Mouse (Mus musculus) spleen, adult 2 months (tissue): ENCODE measurements at regions not wholly inside any gene's neighbourhood (a gene's known extent, or its start where the extent isn't known, plus 50 kb on each side); places are given as distances from the start of the nearest gene placed in this dataset.

ENCODE experiments used
- DNase-seq, 2 experiments: peaks; one replicate each; pipeline versions ENCODE4 v3.0.0 to v3.0.0-alpha.2; 2012 to 2021; ENCODE audit warnings: low spot score in 2 of 2, low read depth in 1 of 2
- H3K27ac ChIP-seq: fragments of 200-500 bp; 2 replicates; pipeline ENCODE4 v1.5.1; 2012; ENCODE audit warnings: low read length, inconsistent platforms; ENCODE audit not compliant: insufficient read depth
- H3K27me3 ChIP-seq: fragments of 200-500 bp; 2 replicates; pipeline ENCODE4 v1.6.1; 2012; ENCODE audit warnings: mild to moderate bottlenecking, moderate library complexity, low read length, inconsistent platforms; ENCODE audit not compliant: control insufficient read depth, insufficient read depth
- H3K36me3 ChIP-seq: fragments of 200-500 bp; 2 replicates; pipeline ENCODE4 v1.6.1; 2012; ENCODE audit warnings: mild to moderate bottlenecking, low read length, inconsistent platforms; ENCODE audit not compliant: control insufficient read depth, insufficient read depth
- H3K4me1 ChIP-seq: fragments of 200-500 bp; 2 replicates; pipeline ENCODE4 v1.6.1; 2011; ENCODE audit warnings: inconsistent platforms; ENCODE audit not compliant: control insufficient read depth, insufficient read depth, insufficient read length
- H3K4me3 ChIP-seq: fragments of 200-500 bp; 2 replicates; pipeline ENCODE4 v1.5.1; 2011; ENCODE audit warnings: mild to moderate bottlenecking, inconsistent platforms; ENCODE audit not compliant: insufficient read depth, insufficient read length; ENCODE audit errors: extremely low read depth
- CTCF ChIP-seq: fragments of 200-500 bp; IDR thresholded peaks from 2 replicates; pipeline ENCODE4 v1.5.1; 2011; ENCODE audit warnings: mild to moderate bottlenecking, inconsistent platforms; ENCODE audit not compliant: insufficient read depth, insufficient read length, insufficient replicate concordance; ENCODE audit errors: extremely low read depth
- POLR2A ChIP-seq: fragments of 200-500 bp; IDR thresholded peaks from 2 replicates; pipeline ENCODE4 v1.6.1; 2011; ENCODE audit warnings: low read depth, low read length, inconsistent platforms
- WGBS: fragments of 180-500 bp; shearing (Covaris S2); methylation state at CpG from one replicate; pipeline ENCODE4 v1.1.7; 2018; 5-methylcytosine and 5-hydroxymethylcytosine counted together

- H3K27me3 ChIP-seq, result no peaks in the 10 kb centered on the region
- DNase-seq, result no peak
- no peaks in the 10 kb centered on the region for H3K4me1 ChIP-seq
- H3K36me3 ChIP-seq, result no peaks in the 10 kb centered on the region
- H3K4me3 ChIP-seq, result no peak overlapping the region
- 51% methylated on average over 6 of the region's 6 CpGs for WGBS
- no peak overlapping the region for H3K27ac ChIP-seq
- TF ChIP-seq POLR2A (no peak), CTCF (no peak)
Observed at GRCm38 (mm10) chr8:77804536-77804935, 80.3 kb upstream of the Ednra start.

GRCm38 (mm10) chr8:77804956-77805355, 80.7 kb upstream of the Ednra start:
- 29% methylated on average over 4 of the region's 4 CpGs for WGBS

GRCm38 (mm10) chr8:77805657-77806056, 81.4 kb upstream of the Ednra start:
- Histone ChIP-seq H3K27ac (no peak overlapping the region), H3K36me3 (no peaks in the 10 kb centered on the region), H3K4me3 (no peak overlapping the region), H3K4me1 (no peaks in the 10 kb centered on the region), H3K27me3 (no peaks in the 10 kb centered on the region)
- TF ChIP-seq POLR2A (no peak), CTCF (no peak)
- DNase-seq, result no peak
- 72% methylated on average over 6 of the region's 6 CpGs for WGBS

More at GRCm38 (mm10) chr8:77804956-77805355, 80.7 kb upstream of the Ednra start:
- no peak for DNase-seq
- no peak for TF ChIP-seq CTCF
- no peak for TF ChIP-seq POLR2A
- Histone ChIP-seq H3K4me1 (no peaks in the 10 kb centered on the region), H3K27ac (no peak overlapping the region), H3K4me3 (no peak overlapping the region), H3K36me3 (no peaks in the 10 kb centered on the region), H3K27me3 (no peaks in the 10 kb centered on the region)

- TF ChIP-seq POLR2A, result no peak
- TF ChIP-seq CTCF, result no peak
- DNase-seq, result no peak
- no peaks in the 10 kb centered on the region; the same call in 1 of the 2 replicates for H3K27me3 ChIP-seq
- H3K4me1 ChIP-seq, result no peaks in the 10 kb centered on the region
- H3K27ac ChIP-seq, result no peak overlapping the region
- H3K36me3 ChIP-seq, result no peaks in the 10 kb centered on the region
- no peak overlapping the region for H3K4me3 ChIP-seq
- 73% methylated on average over 12 of the region's 12 CpGs for WGBS
Observed at GRCm38 (mm10) chr8:77814796-77815647, 90.8 kb upstream of the Ednra start.

- no peak overlapping the region for H3K27ac ChIP-seq
- WGBS, result 68% methylated on average over 7 of the region's 7 CpGs
- no peaks in the 10 kb centered on the region; the same call in 1 of the 2 replicates for H3K27me3 ChIP-seq
- DNase-seq, result no peak
- no peak overlapping the region for H3K4me3 ChIP-seq
- no peaks in the 10 kb centered on the region for H3K4me1 ChIP-seq
- TF ChIP-seq CTCF (no peak), POLR2A (no peak)
- no peaks in the 10 kb centered on the region for H3K36me3 ChIP-seq
Observed at GRCm38 (mm10) chr8:77815648-77815971, 91.3 kb upstream of the Ednra start.

- no peak for DNase-seq
- H3K36me3 ChIP-seq, result no peaks in the 10 kb centered on the region
- H3K27me3 ChIP-seq, result no peaks in the 10 kb centered on the region; the same call in 1 of the 2 replicates
- H3K27ac ChIP-seq, result no peak overlapping the region
- no peak overlapping the region for H3K4me3 ChIP-seq
- TF ChIP-seq POLR2A, result no peak
- no peak for TF ChIP-seq CTCF
- no peaks in the 10 kb centered on the region for H3K4me1 ChIP-seq
- 78% methylated on average over 4 of the region's 4 CpGs for WGBS
Observed at GRCm38 (mm10) chr8:77816217-77816616, 92.0 kb upstream of the Ednra start.

GRCm38 (mm10) chr8:77825786-77826185, 101.5 kb upstream of the Ednra start:
- Histone ChIP-seq H3K27ac (no peak overlapping the region), H3K27me3 (no peaks in the 10 kb centered on the region), H3K4me1 (no peaks in the 10 kb centered on the region), H3K4me3 (no peak overlapping the region), H3K36me3 (no peaks in the 10 kb centered on the region)
- no peak for DNase-seq
- no peak for TF ChIP-seq CTCF
- TF ChIP-seq POLR2A, result no peak
- 86% methylated on average over 1 of the region's 1 CpGs for WGBS
